Mouse (Mus musculus) kidney, postnatal 14 days (tissue): Measurements from ENCODE around the gene Scpep1.
"Not testable (repeated sequence)": the region's sequence is repeated elsewhere in the genome, so short reads cannot be mapped to it uniquely, and the experiment has no call there.

Experiments
- DNase-seq: peaks from one replicate; pipeline ENCODE4 v3.0.0; 2022; ENCODE audit warnings: mixed read lengths

Scpep1 gene

DNA sequence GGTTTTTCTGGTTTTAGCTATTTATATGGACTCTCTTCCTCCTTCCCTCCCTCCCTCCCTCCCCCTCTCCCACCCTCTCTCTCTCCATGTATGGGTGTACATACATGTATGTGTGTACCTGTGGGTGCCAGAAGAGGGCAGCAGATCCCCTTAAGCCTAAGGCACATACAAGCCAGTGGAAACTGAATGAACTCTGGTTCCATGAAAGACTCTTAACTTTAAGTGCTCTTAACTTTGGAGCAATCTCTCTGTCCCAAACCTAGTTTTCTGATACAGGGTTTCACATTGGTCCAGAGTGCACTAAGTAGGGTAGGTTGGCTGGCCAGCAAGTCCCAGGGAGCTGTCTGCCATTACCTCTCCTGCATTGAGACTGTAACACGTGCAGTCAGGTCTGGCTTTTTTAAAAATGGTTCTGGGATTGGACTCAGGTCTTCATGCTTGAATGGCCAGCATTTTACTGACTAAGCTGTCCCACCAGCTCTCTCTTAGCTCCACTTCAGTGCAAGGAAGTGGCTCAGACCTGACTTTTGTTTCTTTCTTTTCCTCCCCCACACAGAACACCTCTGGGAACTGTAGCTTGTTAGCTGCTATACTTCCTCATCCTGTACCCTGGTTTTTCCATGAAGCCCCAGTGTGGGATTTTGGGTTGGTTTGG, 46.6 kb downstream of the Scpep1 start:
- peak; percentile 84 for DNase-seq

GRCm38 (mm10) chr11:88907886-88908285, 47.4 kb downstream of the Scpep1 start:
- no peak for DNase-seq

- peak; percentile 61 for DNase-seq
These were observed 49.6 kb downstream of the Scpep1 start for GRCm38 (mm10) chr11:88905621-88906020.

DNA sequence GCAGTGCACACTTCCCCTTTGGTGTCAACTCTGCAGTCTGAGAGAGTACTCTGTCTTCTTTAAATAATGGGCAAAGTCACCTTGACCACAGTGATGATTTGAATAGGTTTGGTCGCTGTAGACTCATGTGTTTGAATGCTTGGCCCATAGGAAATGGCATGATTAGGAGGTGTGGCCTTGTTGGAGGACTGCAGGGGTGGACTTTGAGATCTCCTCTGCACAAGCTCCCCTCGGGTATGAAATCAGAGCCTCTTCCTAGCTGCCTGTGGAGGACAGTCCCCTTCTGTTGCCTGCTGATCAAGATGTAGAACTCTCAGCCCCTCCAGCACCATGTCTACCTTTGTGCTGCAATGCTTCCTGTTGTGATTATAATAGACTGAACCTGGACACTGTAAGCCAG, 51.2 kb downstream of the Scpep1 start:
- no peak for DNase-seq

DNA sequence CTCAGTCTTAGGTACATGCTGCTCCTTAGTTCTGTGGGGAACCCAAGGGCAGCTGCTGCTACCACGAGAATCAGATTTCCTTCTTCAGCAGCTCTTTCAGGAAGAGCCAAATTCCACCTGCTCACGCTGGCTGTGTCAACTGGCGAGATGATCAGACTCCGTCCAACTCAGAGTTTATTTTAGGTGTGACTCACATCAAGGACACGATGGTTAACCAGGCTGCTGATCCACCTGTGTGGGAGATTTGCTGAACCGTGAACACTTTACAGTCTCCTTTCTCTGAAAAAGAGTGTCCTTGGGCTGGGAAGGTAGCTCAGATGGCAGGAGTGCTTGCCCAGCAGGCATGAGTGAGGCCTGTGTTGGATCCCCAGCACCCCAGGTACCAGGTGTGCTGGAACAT, 52.5 kb downstream of the Scpep1 start:
- no peak for DNase-seq

DNA sequence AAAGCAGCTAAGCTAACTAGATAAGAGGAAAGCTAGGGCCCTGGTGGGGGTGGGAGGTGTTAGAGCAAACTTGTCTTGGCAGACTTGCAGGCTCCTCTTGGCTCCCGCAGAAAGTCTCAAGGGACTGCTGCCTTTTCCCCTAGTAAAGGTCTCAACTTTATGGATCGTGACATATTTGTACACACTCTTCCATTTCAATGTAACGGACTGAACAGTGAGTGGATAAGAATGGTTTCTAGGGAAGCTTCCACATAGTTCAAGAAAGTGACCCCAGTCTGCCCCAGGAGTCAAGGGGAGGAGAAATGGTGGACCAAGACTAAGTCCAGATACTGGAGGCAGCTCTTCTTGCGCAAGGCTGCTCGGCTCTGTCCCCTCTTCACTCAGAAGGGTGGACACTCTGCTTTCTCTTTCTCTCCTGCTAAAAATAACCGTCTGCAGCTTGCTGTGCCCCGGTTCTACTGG, 53.9 kb downstream of the Scpep1 start:
- peak; percentile 73 for DNase-seq

- peak; percentile 63 for DNase-seq
These were observed 55.7 kb downstream of the Scpep1 start for GRCm38 (mm10) chr11:88899561-88899960.

GRCm38 (mm10) chr11:88898380-88898763, 56.9 kb downstream of the Scpep1 start:
- no peak for DNase-seq

- DNase-seq, result peak; percentile 52
These were observed 57.5 kb downstream of the Scpep1 start for GRCm38 (mm10) chr11:88897624-88898379.

DNA sequence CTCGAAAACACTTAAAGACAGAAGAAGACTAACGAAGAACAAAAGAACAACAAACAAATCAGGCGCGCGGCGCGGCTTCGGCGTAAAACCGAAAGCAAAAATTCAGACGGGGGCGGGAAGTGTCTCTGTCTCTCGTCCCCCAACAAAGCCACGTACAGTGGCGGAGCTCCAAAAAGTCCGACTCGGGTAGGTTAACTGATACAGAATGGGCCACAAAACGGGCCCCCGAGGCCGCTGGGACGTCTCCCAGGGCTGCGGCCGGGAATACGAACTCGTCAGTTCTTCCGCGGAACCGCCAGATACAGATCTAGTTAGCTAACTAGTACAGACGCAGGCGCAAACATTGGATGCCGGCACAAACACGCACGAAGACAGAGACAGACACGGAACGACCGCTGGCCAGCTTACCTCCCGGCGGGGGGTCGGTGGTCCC, 59.4 kb downstream of the Scpep1 start:
- DNase-seq, result peak; percentile 30

DNA sequence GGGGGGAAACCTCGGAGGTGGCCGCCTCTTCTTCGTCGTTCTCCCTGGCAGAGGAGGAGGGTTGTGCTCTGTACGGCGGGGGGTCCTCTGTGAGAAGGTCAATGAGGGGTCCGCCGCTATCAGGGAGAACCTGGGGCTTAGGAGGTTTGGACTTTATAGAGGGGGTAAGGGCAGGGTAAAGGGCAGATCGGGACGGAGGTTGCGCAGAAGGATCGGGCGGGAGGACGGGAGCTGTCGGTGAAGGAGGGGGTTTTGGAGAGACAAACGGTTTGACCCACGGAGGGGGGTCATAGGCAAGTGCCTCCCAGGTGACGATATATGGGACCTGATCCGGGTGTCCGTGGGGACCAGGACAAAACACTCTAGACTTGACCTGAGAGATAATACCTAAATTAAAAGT, 60.0 kb downstream of the Scpep1 start:
- not testable (repeated sequence) for DNase-seq

DNA sequence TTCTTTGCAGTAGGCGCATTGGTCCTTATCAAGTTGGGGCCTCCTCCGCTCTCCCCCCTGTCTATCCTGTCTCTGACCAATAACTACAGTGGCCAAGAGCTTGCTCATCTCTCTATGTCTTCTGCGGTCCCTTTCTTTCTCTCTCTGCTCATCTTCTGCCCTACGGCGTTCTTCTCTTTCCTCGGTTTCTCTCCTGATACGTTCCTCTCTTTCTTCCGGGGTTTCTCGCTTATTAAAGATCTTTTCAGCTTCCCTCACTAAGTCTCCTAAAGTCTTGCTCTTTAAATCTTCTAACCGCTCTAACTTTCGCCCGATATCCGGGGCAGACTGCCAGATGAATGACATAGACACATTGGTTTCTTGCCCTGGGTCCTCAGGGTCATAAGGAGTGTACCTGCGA, 61.0 kb downstream of the Scpep1 start:
- not testable (repeated sequence) for DNase-seq

DNA sequence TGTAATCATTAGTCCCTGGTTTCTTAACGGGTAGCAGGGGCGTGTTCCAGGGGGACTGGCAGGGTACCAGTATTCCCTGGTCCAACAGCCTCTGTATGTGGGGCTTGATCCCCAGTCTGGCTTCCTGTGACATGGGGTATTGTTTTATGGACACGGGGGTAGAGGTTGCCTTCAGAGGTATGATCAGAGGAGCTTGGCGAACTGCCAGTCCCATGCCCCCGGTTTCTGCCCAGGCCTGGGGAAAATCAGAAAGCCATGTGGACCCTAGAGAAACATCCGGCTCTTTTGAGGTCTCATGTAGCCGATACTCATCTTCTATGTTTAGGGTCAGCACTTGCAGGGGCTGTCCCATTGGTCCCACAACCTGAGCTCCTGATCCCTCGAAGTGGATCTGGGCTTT, 61.8 kb downstream of the Scpep1 start:
- DNase-seq, result not testable (repeated sequence)

GRCm38 (mm10) chr11:88892789-88893188, 62.5 kb downstream of the Scpep1 start:
- not testable (repeated sequence) for DNase-seq

DNA sequence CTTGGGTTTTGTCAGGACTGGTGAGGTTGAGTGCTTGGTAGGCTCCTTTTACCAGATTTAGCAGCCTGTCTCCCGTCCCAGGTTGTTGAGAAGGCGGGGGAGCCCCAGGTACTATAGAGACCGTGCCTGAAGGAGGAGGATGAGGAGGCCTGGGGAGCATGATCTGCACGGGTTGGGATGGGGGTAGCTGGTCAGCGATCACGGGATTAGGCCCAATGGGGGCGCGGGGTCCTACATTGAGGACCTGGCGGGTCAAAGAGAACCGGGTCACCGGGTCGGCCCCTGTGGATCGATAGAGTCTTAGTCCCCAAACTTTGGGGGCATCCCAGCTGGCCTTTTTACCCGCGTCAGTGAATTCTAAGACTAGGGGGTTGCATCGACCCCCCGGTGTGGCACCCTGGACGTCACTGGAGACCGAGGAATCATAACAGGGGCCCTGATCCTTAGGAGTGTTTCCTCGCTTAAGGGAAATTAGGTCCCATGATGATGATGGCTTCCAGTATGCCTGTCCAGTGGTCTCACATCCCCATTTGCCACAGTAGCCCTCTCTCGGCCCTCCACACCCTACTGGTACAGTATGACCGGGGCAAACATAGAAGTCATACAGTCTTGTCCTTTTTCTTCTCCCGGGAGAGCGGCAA, 63.2 kb downstream of the Scpep1 start:
- DNase-seq, result peak; percentile 56

DNA sequence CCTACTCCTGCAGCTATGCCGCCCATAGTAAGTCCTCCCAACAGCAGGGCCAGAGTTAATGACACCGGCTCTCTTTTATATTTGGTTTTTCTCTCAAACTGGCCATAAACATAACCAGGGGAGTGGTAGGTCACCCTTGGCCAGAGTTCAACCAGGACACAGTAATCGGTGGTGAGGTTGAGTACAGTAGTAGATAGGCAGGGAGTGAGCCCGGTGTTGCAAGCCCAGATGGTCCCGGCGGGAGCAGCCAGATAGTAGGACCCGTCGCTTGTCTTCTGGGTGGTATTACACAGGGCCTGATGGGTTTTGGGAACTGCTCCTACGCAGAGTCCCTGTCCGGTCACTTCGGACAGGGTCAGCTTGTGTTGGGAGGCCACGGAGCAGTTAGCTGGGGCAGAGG, 63.8 kb downstream of the Scpep1 start:
- peak; percentile 38 for DNase-seq

GRCm38 (mm10) chr11:88890904-88891303, 64.4 kb downstream of the Scpep1 start:
- not testable (repeated sequence) for DNase-seq

GRCm38 (mm10) chr11:88888996-88889395, 66.3 kb downstream of the Scpep1 start:
- DNase-seq, result no peak

DNA sequence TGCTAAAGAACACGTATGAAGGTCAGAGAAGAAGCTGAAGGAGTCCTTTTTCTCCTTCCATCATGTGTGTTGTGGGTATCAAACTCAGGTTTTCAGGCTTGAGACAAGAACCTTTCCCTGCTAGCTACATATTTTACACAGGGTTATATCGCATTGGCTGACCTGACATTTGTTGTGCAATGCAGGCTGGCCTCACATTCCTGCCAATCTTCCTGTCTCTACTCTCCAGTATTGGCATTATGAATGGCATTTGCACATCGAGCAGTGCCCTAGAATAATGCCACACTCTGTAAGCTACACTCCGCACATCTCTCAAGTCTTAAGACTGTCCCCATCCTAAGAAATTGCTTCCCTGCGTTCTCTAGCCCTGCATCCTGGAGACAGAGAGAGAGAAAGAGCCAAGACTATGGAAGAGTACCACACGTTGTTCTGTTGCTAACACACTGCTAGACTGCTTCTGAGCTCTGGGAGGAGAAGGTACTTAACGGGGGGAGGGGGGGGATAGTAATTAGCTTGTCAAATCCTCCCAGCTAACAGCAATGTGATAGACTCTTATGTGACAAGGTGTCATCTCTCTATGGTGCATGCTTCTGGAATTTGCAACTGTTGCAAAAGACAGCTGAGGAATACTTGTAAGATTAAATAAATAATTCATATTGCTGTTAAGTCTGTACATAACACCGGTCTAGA, 70.7 kb downstream of the Scpep1 start:
- no peak for DNase-seq

GRCm38 (mm10) chr11:88878011-88878410, 77.3 kb downstream of the Scpep1 start:
- no peak for DNase-seq
